Mouse (Mus musculus) heart, postnatal 0 days (tissue): Measurements from ENCODE around the gene Peg3. TPM values are rescaled to one million over a fixed set of nuclear protein-coding genes. Genes with fewer than 3 reads are reported as not detected.

Experiments
- ATAC-seq: fragments of 200-750 bp; cut with Nextera tagmentation; 2 replicates; pipeline ENCODE4 v1.8.0; 2017; ENCODE audit warnings: low read depth, moderate number of reproducible peaks, moderate library complexity; ENCODE audit not compliant: insufficient read depth
- DNase-seq: peaks from one replicate; pipeline ENCODE4 v3.0.0-alpha.2; 2016; ENCODE audit warnings: low spot score
- H3K27ac ChIP-seq: fragments of 300-500 bp; sonication (generic); 2 replicates; pipeline ENCODE4 v1.5.1; 2014; ENCODE audit warnings: low read depth, mild to moderate bottlenecking
- H3K27me3 ChIP-seq: fragments of 300-500 bp; sonication (generic); 2 replicates; pipeline ENCODE4 v1.6.1; 2014; ENCODE audit warnings: low read length, mixed read lengths; ENCODE audit not compliant: control insufficient read depth, insufficient read depth
- H3K36me3 ChIP-seq: fragments of 300-500 bp; sonication (generic); replicated peaks from 2 replicates; pipeline ENCODE4 v1.6.1; 2014; ENCODE audit warnings: low read length, mixed read lengths; ENCODE audit not compliant: control insufficient read depth, insufficient read depth
- H3K4me1 ChIP-seq: fragments of 300-500 bp; sonication (generic); 2 replicates; pipeline ENCODE4 v1.6.1; 2014; ENCODE audit warnings: antibody characterized with exemption; ENCODE audit not compliant: control insufficient read depth, insufficient read depth
- H3K4me2 ChIP-seq: fragments of 300-500 bp; sonication (generic); 2 replicates; pipeline ENCODE4 v1.6.1; 2014; ENCODE audit warnings: low read depth, mild to moderate bottlenecking, low read length, moderate library complexity
- H3K4me3 ChIP-seq: fragments of 300-500 bp; sonication (generic); 2 replicates; pipeline ENCODE4 v1.5.1; 2014; ENCODE audit warnings: low read depth, low read length
- H3K9ac ChIP-seq: fragments of 300-500 bp; sonication (generic); replicated peaks from 2 replicates; pipeline ENCODE4 v1.6.1; 2014; ENCODE audit warnings: low read depth, low read length, mixed read lengths
- H3K9me3 ChIP-seq: fragments of 300-500 bp; sonication (generic); replicated peaks from 2 replicates; pipeline ENCODE4 v1.6.1; 2016; ENCODE audit warnings: low read length; ENCODE audit not compliant: control insufficient read depth
- CTCF ChIP-seq: IDR thresholded peaks from 2 replicates; pipeline ENCODE4 v1.5.1; 2016; ENCODE audit warnings: antibody characterized with exemption, control low read depth, low read depth
- EP300 ChIP-seq: IDR thresholded peaks from 2 replicates; pipeline ENCODE4 v1.6.1; 2016; ENCODE audit warnings: antibody characterized with exemption, low read depth
- WGBS: fragments of 180-500 bp; shearing (Covaris S2); extraction: QIAGEN DNeasy Blood & Tissue Kit; methylation state at CpG from one replicate; pipeline ENCODE4 v1.1.7; 2014; 5-methylcytosine and 5-hydroxymethylcytosine counted together
- polyA plus RNA-seq: library from polyadenylated mRNA; unstranded; fragments of >200 nt; fragmentation: Nextera tagmentation; extraction: Ambion mirVana; gene quantifications from 2 replicates; pipeline ENCODE4 v1.2.1, GENCODE M21; 2015
- total RNA-seq: library from RNA; depleted of rRNA; stranded (reverse); fragments of >200 nt; gene quantifications from 2 replicates; pipeline ENCODE4 v1.2.3, GENCODE M21; 2014; ENCODE audit warnings: low replicate concordance

The Peg3 gene
- total and polyA plus RNA-seq, 2 experiments from 2014 or later = 28.5 to 53.7 TPM

- Histone ChIP-seq H3K36me3 (no peaks in the 10 kb centered on the region), H3K4me3 (no peak overlapping the region), H3K27me3 (no peaks in the 10 kb centered on the region), H3K27ac (no peak overlapping the region), H3K4me2 (no peak overlapping the region), H3K9ac (no peak overlapping the region), H3K4me1 (no peaks in the 10 kb centered on the region), H3K9me3 (no peaks in the 10 kb centered on the region)
- no peak for DNase-seq
- TF ChIP-seq CTCF = no peak
- TF ChIP-seq EP300 = no peak
- WGBS = 64% methylated on average over 7 of the region's 7 CpGs
- no peak for ATAC-seq
Measured at GRCm38 (mm10) chr7:6749196-6749595, 19.0 kb upstream of the Peg3 start.

- no peak for ATAC-seq
- 24% methylated on average over 10 of the region's 10 CpGs for WGBS
- Histone ChIP-seq H3K9me3 (no peaks in the 10 kb centered on the region), H3K36me3 (no peaks in the 10 kb centered on the region), H3K27me3 (no peaks in the 10 kb centered on the region), H3K4me2 (no peak overlapping the region), H3K27ac (peak overlapping the region; percentile 30; the same call in 1 of the 2 replicates), H3K4me3 (no peak overlapping the region), H3K9ac (no peak overlapping the region), H3K4me1 (no peaks in the 10 kb centered on the region)
- no peak for TF ChIP-seq CTCF
- TF ChIP-seq EP300 = no peak
- no peak for DNase-seq
Measured at GRCm38 (mm10) chr7:6744281-6744904, 14.2 kb upstream of the Peg3 start.

GRCm38 (mm10) chr7:6736060-6736459 is 5.8 kb upstream of the Peg3 start:
- 82% methylated on average over 1 of the region's 1 CpGs for WGBS
- H3K9me3 ChIP-seq = no peaks in the 10 kb centered on the region
- TF ChIP-seq EP300 (no peak), CTCF (no peak)

GRCm38 (mm10) chr7:6731930-6732329 is 1.7 kb upstream of the Peg3 start:
- peak overlapping the region; percentile 61 for H3K4me3 ChIP-seq
- 44% methylated on average over 4 of the region's 4 CpGs for WGBS
- no peaks in the 10 kb centered on the region for H3K4me1 ChIP-seq
- H3K9me3 ChIP-seq = 0 out of 2 replicates have a peak, but pooled peaks cover 14% of the 10 kb centered on the region
- no peak overlapping the region for H3K27ac ChIP-seq
- no peaks in the 10 kb centered on the region for H3K36me3 ChIP-seq
- no peak overlapping the region; the same call in 1 of the 2 replicates for H3K9ac ChIP-seq
- TF ChIP-seq CTCF (no peak), EP300 (no peak)
- ATAC-seq = no peak
- peak overlapping the region; percentile 64 for H3K4me2 ChIP-seq
- H3K27me3 ChIP-seq = no peaks in the 10 kb centered on the region
- no peak for DNase-seq

More at GRCm38 (mm10) chr7:6736060-6736459, 5.8 kb upstream of the Peg3 start:
- no peaks in the 10 kb centered on the region for H3K36me3 ChIP-seq
- H3K4me2 ChIP-seq = no peak overlapping the region
- ATAC-seq = no peak
- H3K27ac ChIP-seq = no peak overlapping the region
- H3K4me1 ChIP-seq = no peaks in the 10 kb centered on the region
- H3K9ac ChIP-seq = no peak overlapping the region
- H3K4me3 ChIP-seq = no peak overlapping the region
- no peaks in the 10 kb centered on the region for H3K27me3 ChIP-seq
- no peak for DNase-seq

GRCm38 (mm10) chr7:6731373-6731772 is 1.1 kb upstream of the Peg3 start:
- Histone ChIP-seq H3K27ac (no peak overlapping the region), H3K36me3 (no peaks in the 10 kb centered on the region), H3K9ac (no peak overlapping the region), H3K9me3 (0 out of 2 replicates have a peak, but pooled peaks cover 14% of the 10 kb centered on the region), H3K27me3 (no peaks in the 10 kb centered on the region), H3K4me1 (no peaks in the 10 kb centered on the region), H3K4me2 (peak overlapping the region; percentile 64), H3K4me3 (peak overlapping the region; percentile 61)
- ATAC-seq (no peak), DNase-seq (no peak)
- TF ChIP-seq CTCF = no peak
- TF ChIP-seq EP300 = no peak
- 43% methylated on average over 3 of the region's 3 CpGs for WGBS

GRCm38 (mm10) chr7:6730801-6731200 is 570 bp upstream of the Peg3 start:
- Histone ChIP-seq H3K4me3 (peak overlapping the region; percentile 61), H3K9ac (peak overlapping the region; percentile 34), H3K4me1 (no peaks in the 10 kb centered on the region), H3K27ac (peak overlapping the region; percentile 58), H3K9me3 (0 out of 2 replicates have a peak, but pooled peaks cover 14% of the 10 kb centered on the region), H3K27me3 (no peaks in the 10 kb centered on the region), H3K4me2 (peak overlapping the region; percentile 64), H3K36me3 (0 out of 2 replicates have a peak, but pooled peaks cover 4% of the 10 kb centered on the region)
- no peak for TF ChIP-seq EP300
- TF ChIP-seq CTCF = no peak
- DNase-seq (peak; percentile 20), ATAC-seq (no peak)
- 49% methylated on average over 15 of the region's 15 CpGs for whole genome bisulfite sequencing
